Mouse (Mus musculus): Measurements from ENCODE around the gene Mospd1.

DNA sequence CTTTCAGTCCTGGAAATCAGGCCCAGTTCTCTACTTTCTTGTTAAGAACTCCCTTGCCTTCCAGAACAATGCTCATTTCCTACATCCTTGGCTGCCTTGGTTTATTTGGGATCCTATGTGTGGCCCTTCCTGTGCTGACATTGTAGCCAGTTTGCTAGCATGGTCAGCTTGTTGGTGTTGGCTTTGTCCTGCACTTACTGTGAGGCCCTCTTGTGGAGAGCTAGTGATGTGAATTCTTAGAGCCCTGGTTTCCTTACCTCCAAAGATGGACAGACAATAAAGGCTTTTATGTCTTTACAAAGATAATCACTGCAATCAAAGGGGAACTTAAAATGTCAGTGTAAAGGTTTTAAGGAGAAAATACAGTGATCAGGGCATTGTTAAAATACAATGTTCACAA, 32.9 kb downstream of the Mospd1 start:
- peak; percentile 51 for TF ChIP-seq CTCF (IDR thresholded peaks at IDR 0.05; ENCODE audit: low read depth)
- no peak for TF ChIP-seq EP300 (IDR thresholded peaks at IDR 0.05; ENCODE audit: low read depth)

All from heart, postnatal 0 days (tissue).